Mouse (Mus musculus): ENCODE measurements at regions not wholly inside any gene's neighbourhood (a gene's known extent, or its start where the extent isn't known, plus 50 kb on each side); places are given as distances from the start of the nearest gene placed in this dataset.

- DNase-seq, result no peak
Measured at GRCm38 (mm10) chr17:79164874-79165553, 113.3 kb downstream of the Qpct start.

- no peak for DNase-seq
Measured at GRCm38 (mm10) chr17:79163983-79164382, 112.3 kb downstream of the Qpct start.

GRCm38 (mm10) chr17:79154138-79154537 lies 102.4 kb downstream of the Qpct start:
- no peak for DNase-seq

- DNase-seq, result no peak
Measured at GRCm38 (mm10) chr17:79152823-79153222, 101.1 kb downstream of the Qpct start.

- DNase-seq, result no peak
Measured at GRCm38 (mm10) chr17:79147883-79148282, 96.2 kb downstream of the Qpct start.

- DNase-seq, result no peak
Measured at GRCm38 (mm10) chr17:79144913-79145625, 93.4 kb downstream of the Qpct start.

- no peak for DNase-seq
Measured at GRCm38 (mm10) chr17:79143031-79143430, 91.3 kb downstream of the Qpct start.
